Mouse (Mus musculus) ES-CJ7 (cell line): ENCODE results near the gene Rapgef4.
A peak's percentile ranks its signal among the peaks of the same experiment; 100 is the strongest.

Experiments used
- DNase-seq: peaks from one replicate; pipeline ENCODE4 v3.0.0; 2011; ENCODE audit warnings: low read depth, low spot score

The Rapgef4 gene

GRCm38 (mm10) chr2:72269651-72270341 lies 288.8 kb downstream of the Rapgef4 start:
- DNase-seq, result no peak

GRCm38 (mm10) chr2:72278247-72278873 lies 297.3 kb downstream of the Rapgef4 start:
- DNase-seq, result no peak

- DNase-seq, result no peak
These were observed 299.5 kb downstream of the Rapgef4 start for GRCm38 (mm10) chr2:72280524-72280923.

GRCm38 (mm10) chr2:72281971-72282370 lies 300.9 kb downstream of the Rapgef4 start:
- no peak for DNase-seq

- no peak for DNase-seq
These were observed 301.7 kb downstream of the Rapgef4 start for GRCm38 (mm10) chr2:72282733-72283132.

- no peak for DNase-seq
These were observed 303.6 kb downstream of the Rapgef4 start for GRCm38 (mm10) chr2:72284689-72285088.

GRCm38 (mm10) chr2:72285256-72285887 lies 304.3 kb downstream of the Rapgef4 start, which contains the start of gene Map3k20:
TSS of gene Map3k20 (plus strand) at chr2:72285637.
- DNase-seq, result peak; percentile 52

GRCm38 (mm10) chr2:72285888-72286661 lies 305.0 kb downstream of the Rapgef4 start:
- no peak for DNase-seq

- DNase-seq, result no peak
These were observed 306.1 kb downstream of the Rapgef4 start for GRCm38 (mm10) chr2:72287142-72287541.

- no peak for DNase-seq
These were observed 308.0 kb downstream of the Rapgef4 start for GRCm38 (mm10) chr2:72288932-72289534.

GRCm38 (mm10) chr2:72291103-72291502 lies 310.1 kb downstream of the Rapgef4 start:
- no peak for DNase-seq

- DNase-seq, result no peak
These were observed 311.5 kb downstream of the Rapgef4 start for GRCm38 (mm10) chr2:72292573-72292972.

- DNase-seq, result no peak
These were observed 314.0 kb downstream of the Rapgef4 start for GRCm38 (mm10) chr2:72294994-72295393.

- no peak for DNase-seq
These were observed 316.1 kb downstream of the Rapgef4 start for GRCm38 (mm10) chr2:72296984-72297715.

- no peak for DNase-seq
These were observed 316.7 kb downstream of the Rapgef4 start for GRCm38 (mm10) chr2:72297716-72298082.

GRCm38 (mm10) chr2:72298406-72298805 lies 317.4 kb downstream of the Rapgef4 start:
- peak; percentile 28 for DNase-seq

GRCm38 (mm10) chr2:72301194-72301916 lies 320.3 kb downstream of the Rapgef4 start:
- no peak for DNase-seq

- DNase-seq, result no peak
These were observed 324.7 kb downstream of the Rapgef4 start for GRCm38 (mm10) chr2:72305738-72306137.
